Mouse (Mus musculus) left cerebral cortex, adult 2 months (tissue): ENCODE measurements around the gene Padi3. TPM values are rescaled to one million over a fixed set of nuclear protein-coding genes. Genes with fewer than 3 reads are reported as not detected.

Source experiments
- DNase-seq, 2 experiments: peaks; one replicate each; pipeline ENCODE4 v3.0.0; 2021 to 2022; ENCODE audit warnings: low spot score in 2 of 2, mixed read lengths in 1 of 2; ENCODE audit errors: extremely low spot score in 1 of 2
- H3K27ac ChIP-seq: fragments of 200-600 bp; 2 replicates; pipeline ENCODE4 v1.8.1; 2022
- H3K4me3 ChIP-seq: fragments of 200-600 bp; 2 replicates; pipeline ENCODE4 v1.8.1; 2022
- CTCF ChIP-seq: fragments of 200-600 bp; IDR thresholded peaks from 2 replicates; pipeline ENCODE4 v1.8.1; 2022; ENCODE audit warnings: antibody characterized with exemption, mild to moderate bottlenecking, moderate library complexity
- intact Hi-C: fragments of 180-260 bp; cut with DNase I; formaldehyde crosslinking; loops from one replicate; pipeline ENCODE4 v1.15.1; 2025
- total RNA-seq, 2 experiments: library from RNA; stranded (reverse); gene quantifications; 2 replicates each; pipeline ENCODE4 v1.2.3; 2021

Padi3 gene
- total RNA-seq, 2 experiments from 2014 or later: not detected

GRCm38 (mm10) chr4:140774025-140774800 lies 36.2 kb downstream of the Padi3 start, which contains the start of gene Padi4:
Gene Padi4 (minus strand): TSS chr4:140774236.
- intact Hi-C loops: no loop called here
- no peak for TF ChIP-seq CTCF
- DNase-seq: no peak

GRCm38 (mm10) chr4:140771091-140771490 lies 39.4 kb downstream of the Padi3 start:
- TF ChIP-seq CTCF: no peak

More at GRCm38 (mm10) chr4:140774025-140774800, 36.2 kb downstream of the Padi3 start, which contains the start of gene Padi4:
- Histone ChIP-seq H3K27ac (no peak within 1 kb of the TSS), H3K4me3 (no peak within 1 kb of the TSS)

GRCm38 (mm10) chr4:140770433-140770832 lies 40.0 kb downstream of the Padi3 start:
- Histone ChIP-seq H3K4me3 (peak overlapping the region; percentile 22; the same call in 1 of the 2 replicates), H3K27ac (no peak overlapping the region)
- TF ChIP-seq CTCF: no peak
- no peak for DNase-seq
- intact Hi-C loops: no loop called here

More at GRCm38 (mm10) chr4:140771091-140771490, 39.4 kb downstream of the Padi3 start:
- Histone ChIP-seq H3K4me3 (no peak overlapping the region), H3K27ac (no peak overlapping the region)
- intact Hi-C loops: no loop called here
- DNase-seq: no peak

- DNase-seq: no peak
- Histone ChIP-seq H3K4me3 (no peak overlapping the region), H3K27ac (no peak overlapping the region)
- intact Hi-C loops: loop anchor here (5.0 kb wide), 1 partner anchor 48 kb away; no protein-coding TSS in a partner anchor
- TF ChIP-seq CTCF: no peak
Observed at GRCm38 (mm10) chr4:140768973-140769372, 41.5 kb downstream of the Padi3 start.

DNA sequence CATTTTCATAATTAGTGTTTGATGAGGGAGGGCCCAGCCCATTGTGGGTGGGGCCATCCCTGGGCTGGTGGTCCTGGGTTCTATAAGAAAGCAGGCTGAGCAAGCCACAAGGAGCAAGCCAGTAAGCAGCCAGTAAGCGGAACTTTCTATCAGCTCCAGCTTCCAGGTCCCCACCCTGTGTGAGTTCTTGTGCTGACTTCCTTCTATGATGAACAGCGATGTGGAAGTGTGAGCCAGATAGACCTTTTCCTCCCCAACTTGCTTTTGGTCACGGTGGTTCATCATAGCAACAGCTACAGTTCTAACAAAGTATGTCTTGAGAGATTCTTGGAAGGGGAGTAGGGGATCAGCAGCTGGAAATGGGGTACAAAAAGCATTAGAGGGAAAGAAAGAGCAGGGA lies 44.5 kb downstream of the Padi3 start:
- TF ChIP-seq CTCF: no peak
- H3K4me3 ChIP-seq: no peak overlapping the region
- H3K27ac ChIP-seq: no peak overlapping the region
- no peak for DNase-seq
- intact Hi-C loops: loop anchor here (5.0 kb wide), 1 partner anchor 51 kb away; no protein-coding TSS in a partner anchor

- TF ChIP-seq CTCF: peak; percentile 62
- DNase-seq: no peak
- Histone ChIP-seq H3K4me3 (no peak overlapping the region), H3K27ac (no peak overlapping the region)
- intact Hi-C loops: no loop called here
Observed at GRCm38 (mm10) chr4:140763158-140763557, 47.3 kb downstream of the Padi3 start.

DNA sequence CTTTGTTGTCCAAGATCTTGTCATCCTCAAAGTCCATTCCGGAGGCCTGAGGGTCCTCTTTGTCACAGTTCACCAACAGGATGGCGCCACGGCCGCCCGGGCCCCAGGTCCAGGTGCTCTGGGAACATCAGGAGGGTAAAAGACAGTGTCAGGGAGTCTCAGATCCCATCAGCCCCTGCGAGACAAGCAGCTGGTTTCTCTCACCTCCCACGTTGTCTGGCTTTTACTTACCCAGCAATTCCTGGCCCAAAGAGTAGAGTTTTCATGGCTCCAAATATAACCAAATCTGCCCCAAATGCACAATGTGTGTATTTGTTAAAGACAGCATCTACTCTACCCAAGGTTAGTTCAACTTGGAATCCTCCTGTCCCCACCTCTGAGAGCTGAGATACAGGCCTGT lies 48.8 kb downstream of the Padi3 start:
- DNase-seq: no peak
- intact Hi-C loops: no loop called here
- no peak overlapping the region for H3K27ac ChIP-seq
- no peak overlapping the region for H3K4me3 ChIP-seq
- TF ChIP-seq CTCF: no peak

DNA sequence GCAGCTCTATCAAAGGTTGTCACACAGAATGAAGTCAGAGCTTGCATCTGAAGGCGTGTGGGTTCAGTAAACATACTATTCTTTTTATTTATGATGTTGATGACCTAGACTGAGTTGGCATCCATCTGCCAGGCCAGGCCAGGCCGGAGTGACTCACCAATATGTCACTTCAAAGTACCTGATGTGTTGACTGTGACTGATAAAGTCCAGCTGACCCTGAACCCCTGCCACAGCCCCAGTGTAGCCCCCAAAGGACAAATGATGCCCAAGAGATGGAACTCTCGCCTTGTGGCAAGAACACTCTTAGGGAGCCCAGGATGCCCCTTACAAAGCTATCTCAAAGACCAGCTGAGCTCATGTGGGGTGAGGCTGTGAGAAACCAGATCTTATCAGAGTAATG lies 54.6 kb downstream of the Padi3 start:
- DNase-seq: no peak
- Histone ChIP-seq H3K27ac (no peak overlapping the region), H3K4me3 (no peak overlapping the region)
- intact Hi-C loops: no loop called here
- TF ChIP-seq CTCF: no peak

DNA sequence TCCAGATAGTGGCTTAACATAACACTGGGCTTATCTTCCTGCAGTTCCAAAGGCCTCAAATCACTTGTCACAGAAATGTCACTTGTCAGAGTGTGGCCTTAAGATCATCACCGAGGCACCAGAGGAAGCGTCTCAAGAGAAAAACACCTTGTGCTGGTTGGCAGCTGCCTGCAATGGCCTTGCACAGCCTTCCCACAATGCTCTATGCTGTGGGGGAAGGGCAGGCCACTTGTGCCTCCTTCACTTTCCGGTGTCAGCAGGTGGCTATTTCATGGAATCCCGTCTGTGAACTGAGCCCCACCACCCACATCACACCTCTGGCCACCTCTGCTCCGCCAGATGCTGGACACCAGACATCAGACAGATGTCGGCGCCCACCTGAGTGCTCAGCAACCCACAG lies 57.1 kb downstream of the Padi3 start:
- intact Hi-C loops: no loop called here
- no peak overlapping the region for H3K4me3 ChIP-seq
- DNase-seq: no peak
- no peak for TF ChIP-seq CTCF
- H3K27ac ChIP-seq: no peak overlapping the region

DNA sequence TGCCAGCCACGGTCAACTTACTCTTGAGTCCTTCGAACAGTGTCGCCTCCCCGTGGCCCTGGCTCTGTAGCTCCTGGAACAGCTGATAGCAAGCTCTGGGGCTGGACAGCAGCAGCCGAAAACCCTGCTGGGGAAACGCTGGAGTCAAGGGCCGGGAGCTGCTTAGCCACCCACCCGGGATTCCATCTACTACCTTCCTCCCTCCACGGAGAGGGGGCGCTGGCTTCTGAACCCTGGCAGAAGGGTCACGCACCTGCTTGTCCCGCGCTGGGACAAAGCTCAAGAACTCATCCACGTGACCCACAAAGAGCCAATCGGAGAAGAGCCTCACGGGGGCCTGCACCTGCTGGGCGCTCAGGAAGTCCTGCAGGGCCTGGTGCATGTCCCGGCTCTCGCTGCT lies 60.1 kb downstream of the Padi3 start:
- Histone ChIP-seq H3K27ac (no peak overlapping the region), H3K4me3 (no peak overlapping the region)
- no peak for DNase-seq
- intact Hi-C loops: no loop called here
- TF ChIP-seq CTCF: no peak

GRCm38 (mm10) chr4:140747978-140748377 lies 62.5 kb downstream of the Padi3 start:
- Histone ChIP-seq H3K4me3 (no peak overlapping the region), H3K27ac (no peak overlapping the region)
- TF ChIP-seq CTCF: no peak
- DNase-seq: no peak
- intact Hi-C loops: no loop called here

DNA sequence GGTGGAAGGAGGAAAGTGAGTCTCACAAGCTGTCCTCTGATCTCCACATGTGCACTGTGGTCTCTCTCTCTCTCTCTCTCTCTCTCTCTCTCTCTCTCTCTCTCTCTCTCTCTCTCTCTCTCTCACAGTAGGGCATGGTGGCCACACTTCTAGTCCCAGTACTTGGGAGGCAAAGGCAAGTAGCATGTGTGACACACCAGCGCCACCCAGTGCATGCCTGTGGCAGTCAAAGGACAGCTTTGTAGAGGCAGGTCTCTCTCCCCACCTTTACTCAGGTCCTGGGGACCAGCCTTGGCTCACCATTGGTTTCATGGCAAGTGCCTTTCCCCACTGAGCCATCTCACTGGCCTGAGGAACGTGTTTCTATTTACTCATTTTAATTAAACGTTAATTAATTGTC lies 65.8 kb downstream of the Padi3 start:
- no peak overlapping the region for H3K4me3 ChIP-seq
- DNase-seq: peak; percentile 38 to 62
- H3K27ac ChIP-seq: no peak overlapping the region
- intact Hi-C loops: loop anchor here (1.0 kb wide), 1 partner anchor 65 kb away; no protein-coding TSS in a partner anchor
- TF ChIP-seq CTCF: peak; percentile 65

DNA sequence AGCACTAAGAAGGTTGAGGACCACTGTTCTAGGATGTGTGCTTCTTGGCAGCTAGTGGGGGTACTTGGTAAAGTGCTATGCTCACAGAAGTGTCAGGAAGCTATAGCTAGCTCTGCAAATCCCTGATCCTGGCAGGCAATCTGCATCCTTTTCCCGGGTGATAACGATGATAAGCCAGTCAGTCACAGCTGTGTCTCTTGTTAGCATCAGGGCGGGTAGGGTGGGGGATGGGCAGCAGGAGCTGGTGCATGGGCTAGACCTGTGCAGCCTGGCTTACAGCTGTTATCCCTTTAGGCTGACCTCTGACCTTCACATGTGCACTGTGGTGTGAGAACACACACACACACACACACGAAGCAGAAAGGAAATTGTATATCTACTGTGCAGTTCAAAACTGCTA lies 67.4 kb downstream of the Padi3 start:
- intact Hi-C loops: no loop called here
- Histone ChIP-seq H3K27ac (no peak overlapping the region), H3K4me3 (no peak overlapping the region)
- no peak for DNase-seq
- TF ChIP-seq CTCF: no peak
